Mouse (Mus musculus) kidney, postnatal 36 days (tissue): ENCODE results near the gene Smcp.

ENCODE experiments used
- DNase-seq, 2 experiments: peaks; one replicate each; pipeline ENCODE4 v3.0.0; 2021 to 2022; ENCODE audit warnings: mixed read lengths in 2 of 2

Smcp gene

GRCm38 (mm10) chr3:92588858-92589257, at the start of gene Smcp:
Gene Smcp (minus strand): TSS chr3:92588997.
- DNase-seq = peak; percentile 32 to 49

DNA sequence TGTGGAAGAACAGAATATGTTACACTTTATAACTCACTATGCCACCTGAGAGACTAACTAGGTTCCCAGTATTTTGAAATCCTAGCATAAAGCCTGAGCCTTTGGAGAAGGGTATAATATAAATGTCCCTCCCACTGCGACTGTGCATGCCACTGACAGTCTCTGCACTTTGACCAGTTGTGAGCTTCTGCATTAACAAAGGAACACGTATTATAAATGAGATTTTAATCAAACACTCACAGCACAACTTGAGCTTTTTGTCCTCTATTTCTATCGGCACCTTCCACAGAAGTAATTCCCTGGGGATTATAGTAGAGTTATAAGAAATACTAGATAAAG, 49.8 kb upstream of the Smcp start:
- DNase-seq = peak in 1 of 2 experiments; percentile 2

- DNase-seq = peak; percentile 45 to 66
Observed at GRCm38 (mm10) chr3:92637745-92638652, 49.2 kb upstream of the Smcp start.

DNA sequence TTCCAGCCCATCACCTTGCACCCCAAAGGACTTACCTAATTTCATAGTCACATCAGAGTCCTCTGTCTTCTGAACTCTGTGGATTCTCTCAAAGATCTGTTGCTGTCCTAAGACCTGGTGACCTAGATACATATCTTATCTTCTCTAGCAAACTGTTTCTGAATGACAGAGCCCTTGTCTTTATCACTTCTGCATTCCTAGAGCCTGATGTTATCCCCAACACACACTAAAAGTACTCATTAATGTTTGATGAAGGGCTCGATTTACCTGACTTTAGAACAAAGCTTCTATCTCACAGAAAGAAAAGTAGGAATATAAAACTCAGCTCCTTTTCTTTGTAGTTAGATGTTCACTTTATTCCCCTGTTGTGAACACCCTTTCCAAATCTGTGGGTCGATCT, 32.8 kb upstream of the Smcp start, which contains the start of gene Lce6a:
TSS of gene Lce6a (minus strand) at position 101 of the 400 bp plus-strand sequence.
- no peak for DNase-seq

GRCm38 (mm10) chr3:92609804-92610203, 21.0 kb upstream of the Smcp start:
- no peak for DNase-seq

- no peak for DNase-seq
Observed at GRCm38 (mm10) chr3:92607392-92607791, 18.6 kb upstream of the Smcp start, which contains the start of gene 2210017I01Rik. Gene 2210017I01Rik (minus strand): TSS chr3:92607492.

- peak in 1 of 2 experiments; percentile 21 for DNase-seq
Observed at GRCm38 (mm10) chr3:92602169-92602568, 13.4 kb upstream of the Smcp start.

GRCm38 (mm10) chr3:92600456-92600855, 11.7 kb upstream of the Smcp start:
- DNase-seq = peak; percentile 7 to 46

- no peak for DNase-seq
Observed at GRCm38 (mm10) chr3:92599973-92600372, 11.2 kb upstream of the Smcp start.

DNA sequence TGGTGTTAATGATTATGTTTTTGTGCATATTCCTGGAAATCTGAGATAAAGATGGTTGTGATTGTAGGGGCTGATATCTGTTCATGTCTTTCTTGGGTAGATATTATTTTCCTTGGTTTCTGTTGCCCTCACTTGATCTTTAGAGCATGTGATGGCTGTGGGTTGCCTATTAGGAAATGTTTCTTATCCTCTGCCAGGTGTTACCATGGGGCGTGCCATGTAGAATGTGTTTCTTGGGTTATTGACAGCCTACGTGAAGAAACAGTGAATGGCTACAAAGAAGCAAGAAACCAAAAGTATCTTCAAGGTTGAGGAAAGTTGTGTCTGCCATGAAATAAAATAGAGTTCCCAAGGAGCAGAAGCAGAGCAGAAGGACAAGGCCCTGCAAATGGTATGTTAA, 9.6 kb upstream of the Smcp start:
- DNase-seq = no peak

- DNase-seq = no peak
Observed at GRCm38 (mm10) chr3:92587190-92587589, 1.6 kb downstream of the Smcp start.

GRCm38 (mm10) chr3:92585055-92585454, 3.7 kb downstream of the Smcp start:
- no peak for DNase-seq

DNA sequence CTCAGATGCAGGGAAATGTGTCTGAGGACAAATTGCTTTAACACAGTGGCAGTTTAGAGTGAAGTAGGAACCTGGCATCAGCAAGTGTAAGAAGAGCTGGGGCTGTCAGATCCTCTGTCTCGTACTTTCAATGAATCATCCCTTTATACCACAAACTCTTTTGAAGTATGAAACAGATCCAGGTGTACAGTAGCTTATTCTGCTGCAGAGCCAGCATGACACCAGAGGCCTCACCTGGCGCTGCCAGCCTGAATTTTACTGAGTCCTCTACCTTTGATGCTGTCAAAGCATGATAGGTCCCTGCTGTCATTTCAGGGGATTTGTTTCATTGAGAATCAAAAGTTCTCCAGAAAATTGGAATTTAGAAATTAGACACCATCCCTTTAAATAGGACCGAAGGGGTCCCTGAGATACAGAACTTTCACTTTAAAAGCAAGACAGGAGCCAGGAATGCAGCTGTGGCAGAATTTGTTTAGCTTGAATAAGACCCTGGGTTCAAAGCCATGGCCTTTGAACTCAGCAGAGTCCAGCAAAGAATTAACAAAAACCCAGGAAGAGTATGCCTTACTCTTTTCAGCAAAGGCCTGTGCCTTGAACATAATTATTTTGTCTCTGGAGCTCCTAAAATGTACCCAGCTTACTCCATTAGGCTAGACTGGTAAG, 5.5 kb downstream of the Smcp start:
- DNase-seq = no peak

DNA sequence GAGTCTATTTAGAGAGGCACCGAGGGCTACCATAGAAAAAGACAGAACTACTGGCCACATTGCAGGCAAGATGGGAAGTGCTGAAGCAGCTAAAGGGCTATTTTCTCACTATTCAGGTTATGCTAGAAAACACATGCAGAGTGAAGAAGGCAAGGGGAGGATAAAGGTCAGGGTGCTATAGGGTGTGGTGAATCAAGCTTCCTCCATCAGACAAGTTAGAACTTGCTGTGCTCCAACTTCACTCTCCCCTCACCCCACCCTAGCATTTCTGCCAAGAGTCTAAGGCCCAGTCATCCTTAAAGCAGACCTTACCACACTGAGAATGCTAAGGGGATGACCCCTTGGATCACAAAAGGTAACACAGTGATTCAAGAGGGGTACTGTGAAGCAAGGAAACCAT, 9.3 kb downstream of the Smcp start:
- no peak for DNase-seq

DNA sequence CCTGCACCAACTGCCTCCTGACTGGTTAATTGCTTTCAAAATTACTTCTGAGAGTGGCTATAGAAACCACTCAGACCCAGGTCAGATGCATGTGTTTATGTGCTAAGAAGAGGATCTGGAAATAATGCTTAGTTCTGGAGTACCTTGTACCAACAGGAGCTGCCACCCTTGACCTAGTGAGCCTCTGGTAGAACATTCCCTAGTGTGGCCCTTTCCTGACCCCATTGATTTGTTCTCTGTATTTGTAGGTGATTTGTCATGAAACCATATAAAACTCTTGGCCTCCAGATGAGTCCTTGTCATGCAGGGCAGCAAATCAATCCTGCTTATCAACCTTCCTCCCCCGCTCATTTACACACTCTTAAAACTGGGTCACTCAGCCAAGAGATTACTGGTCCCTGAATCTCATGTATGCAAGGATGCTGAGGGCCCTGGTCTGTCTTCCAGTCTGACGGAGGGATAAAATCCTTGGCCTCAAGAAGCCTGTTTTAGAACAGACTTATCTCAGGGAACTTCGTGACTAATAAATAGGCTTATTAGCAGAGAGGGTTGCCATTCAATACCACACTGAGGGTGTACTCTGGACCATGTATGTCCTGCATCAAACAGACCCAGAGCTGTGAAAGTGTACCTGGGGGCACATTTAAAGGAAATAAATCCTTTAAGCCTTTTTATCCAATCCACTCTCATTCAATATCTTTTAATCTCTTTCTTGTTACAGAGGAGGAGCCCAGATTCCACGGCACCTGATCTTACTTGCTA, 10.0 kb downstream of the Smcp start:
- DNase-seq = no peak

- no peak for DNase-seq
Observed at GRCm38 (mm10) chr3:92573449-92574041, 15.3 kb downstream of the Smcp start, which contains the start of gene Ivl. Gene Ivl (minus strand): TSS chr3:92573735.

DNA sequence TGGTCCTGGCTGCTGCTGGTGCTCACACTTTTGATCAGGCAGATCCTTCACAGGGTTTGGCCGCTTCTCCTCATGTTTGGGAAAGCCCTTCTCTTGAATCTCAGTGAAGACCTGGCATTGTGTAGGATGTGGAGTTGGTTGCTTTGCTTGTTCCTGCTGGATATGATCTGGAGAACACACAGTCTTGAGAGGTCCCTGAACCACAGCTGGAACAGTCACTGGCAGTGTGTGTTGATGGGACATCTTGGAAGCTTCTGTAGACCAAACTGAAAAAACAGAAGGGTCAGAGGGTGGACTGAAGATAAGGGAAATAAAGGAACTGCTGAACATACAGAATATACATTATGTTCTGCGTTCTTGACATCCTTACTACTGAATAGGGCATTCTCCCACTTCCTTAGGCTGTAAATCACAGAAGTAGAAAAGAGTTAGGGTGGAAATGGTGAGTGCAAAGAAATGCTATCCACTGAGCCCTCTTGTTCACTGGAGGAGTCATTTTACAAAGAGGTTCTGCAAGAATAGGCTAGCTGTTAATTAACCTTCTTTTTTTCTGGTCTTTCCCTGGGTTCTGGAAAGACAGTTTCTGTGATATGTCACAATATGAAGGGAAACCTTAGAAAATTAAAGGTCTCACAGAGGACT, 16.2 kb downstream of the Smcp start:
- DNase-seq = no peak

GRCm38 (mm10) chr3:92568752-92569151, 20.0 kb downstream of the Smcp start:
- DNase-seq = no peak

DNA sequence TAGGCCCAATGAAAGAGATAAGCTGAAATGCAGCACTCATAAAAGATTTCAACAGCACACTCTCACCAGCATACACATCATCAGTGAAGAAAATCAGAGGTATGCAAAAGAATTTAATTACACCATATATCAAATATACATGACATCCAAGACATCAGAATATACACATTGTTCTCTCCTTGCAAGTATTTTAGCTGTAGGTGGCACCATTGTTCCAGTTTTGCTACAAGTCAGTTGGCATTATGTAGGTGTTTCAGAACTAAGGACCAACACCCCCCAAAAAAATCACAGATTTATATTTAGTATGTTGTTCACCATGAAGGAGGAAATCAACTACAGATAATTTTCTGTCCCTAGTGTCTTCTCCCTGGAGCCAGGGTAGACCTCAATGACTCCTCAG, 23.4 kb downstream of the Smcp start:
- peak in 1 of 2 experiments; percentile 8 for DNase-seq

GRCm38 (mm10) chr3:92534411-92534810, 54.4 kb downstream of the Smcp start, which contains the start of gene 2310046K23Rik:
Gene 2310046K23Rik (minus strand): TSS chr3:92534511.
- no peak for DNase-seq
